Mouse (Mus musculus): ENCODE results near the gene Slc7a15. TPM values are rescaled to one million over a fixed set of nuclear protein-coding genes. Genes with fewer than 3 reads are reported as not detected.

The Slc7a15 gene
- polyA plus RNA-seq, 2 experiments, result not detected

DNA sequence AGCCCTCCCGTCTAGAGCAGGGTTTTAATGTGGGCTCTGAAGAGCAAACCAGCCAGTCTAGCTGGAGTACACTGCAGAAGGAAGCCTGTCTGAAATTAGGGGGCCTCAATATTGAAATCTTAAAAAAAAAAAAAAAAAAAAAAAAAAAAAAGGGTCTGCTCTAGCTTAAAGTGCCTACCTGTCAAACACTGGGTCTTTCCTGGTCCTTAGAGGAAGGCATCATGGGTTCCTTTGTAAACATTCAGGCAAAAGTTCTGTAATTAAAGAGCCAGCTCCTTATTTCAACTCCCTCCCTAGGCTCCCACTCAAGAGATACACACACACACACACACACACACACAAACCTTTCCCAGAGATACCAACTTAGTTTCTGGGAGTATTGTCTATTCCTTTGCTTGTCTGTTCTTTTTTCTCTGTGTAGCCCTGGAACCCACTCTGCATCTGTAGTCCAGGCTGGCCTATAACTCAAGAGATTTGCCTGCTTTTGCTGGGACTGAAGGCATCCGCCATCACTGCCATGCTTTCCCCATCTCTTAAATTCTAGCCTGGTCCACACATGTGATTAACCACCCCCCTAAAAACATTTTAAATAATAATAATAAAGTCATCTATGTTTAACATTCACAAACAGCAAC, 102.1 kb downstream of the Slc7a15 start:
- Histone ChIP-seq H3K4me3 (replicated peaks; ENCODE audit: low read length) (peak overlapping the region; percentile 98), H3K4me1 (ENCODE audit: control insufficient read depth, insufficient read depth, low read length) (peaks cover 31% of the 10 kb centered on the region), H3K27ac (replicated peaks; ENCODE audit: low read depth, low read length) (peak overlapping the region; percentile 79), H3K4me2 (replicated peaks; ENCODE audit: low read depth, low read length, severe bottlenecking) (peak overlapping the region; percentile 60), H3K9ac (ENCODE audit: low read depth, low read length, severe bottlenecking) (peak overlapping the region; percentile 29; the same call in 1 of the 2 replicates), H3K36me3 (ENCODE audit: control insufficient read depth, insufficient read depth, low read length) (no peaks in the 10 kb centered on the region), H3K9me3 (ENCODE audit: control insufficient read depth, low read length) (no peaks in the 10 kb centered on the region), H3K27me3 (ENCODE audit: control insufficient read depth, insufficient read depth, low read length) (no peaks in the 10 kb centered on the region)
- no peak for DNase-seq (ENCODE audit: low spot score)
- ATAC-seq (ENCODE audit: low FRiP score, low read depth), result no peak
- TF ChIP-seq POLR2A (IDR thresholded peaks at IDR 0.05; ENCODE audit: borderline replicate concordance, extremely low read depth, insufficient read depth, insufficient read length), result no peak
- WGBS, result 41% methylated on average over 2 of the region's 2 CpGs

GRCm38 (mm10) chr12:8495881-8496678, 102.8 kb downstream of the Slc7a15 start:
- TF ChIP-seq POLR2A (IDR thresholded peaks at IDR 0.05; ENCODE audit: borderline replicate concordance, extremely low read depth, insufficient read depth, insufficient read length), result no peak
- WGBS, result 15% methylated on average over 15 of the region's 15 CpGs
- H3K9ac ChIP-seq (ENCODE audit: low read depth, low read length, severe bottlenecking), result peak overlapping the region; percentile 29; the same call in 1 of the 2 replicates
- H3K4me3 ChIP-seq (replicated peaks; ENCODE audit: low read length), result peak overlapping the region; percentile 98
- H3K27me3 ChIP-seq (ENCODE audit: control insufficient read depth, insufficient read depth, low read length), result no peaks in the 10 kb centered on the region
- H3K9me3 ChIP-seq (ENCODE audit: control insufficient read depth, low read length), result no peaks in the 10 kb centered on the region
- H3K4me1 ChIP-seq (ENCODE audit: control insufficient read depth, insufficient read depth, low read length), result peaks cover 29% of the 10 kb centered on the region
- H3K36me3 ChIP-seq (ENCODE audit: control insufficient read depth, insufficient read depth, low read length), result no peaks in the 10 kb centered on the region
- no peak for ATAC-seq (ENCODE audit: low FRiP score, low read depth)
- H3K4me2 ChIP-seq (replicated peaks; ENCODE audit: low read depth, low read length, severe bottlenecking), result peak overlapping the region; percentile 60
- DNase-seq (ENCODE audit: low spot score), result peak; percentile 44
- peak overlapping the region; percentile 79 for H3K27ac ChIP-seq (replicated peaks; ENCODE audit: low read depth, low read length)

GRCm38 (mm10) chr12:8494675-8495074, 104.2 kb downstream of the Slc7a15 start:
- ATAC-seq (ENCODE audit: low FRiP score, low read depth), result no peak
- Histone ChIP-seq H3K9ac (ENCODE audit: low read depth, low read length, severe bottlenecking) (no peak overlapping the region), H3K4me2 (replicated peaks; ENCODE audit: low read depth, low read length, severe bottlenecking) (no peak overlapping the region), H3K36me3 (ENCODE audit: control insufficient read depth, insufficient read depth, low read length) (no peaks in the 10 kb centered on the region), H3K4me1 (ENCODE audit: control insufficient read depth, insufficient read depth, low read length) (peaks cover 21% of the 10 kb centered on the region), H3K9me3 (ENCODE audit: control insufficient read depth, low read length) (no peaks in the 10 kb centered on the region), H3K27me3 (ENCODE audit: control insufficient read depth, insufficient read depth, low read length) (no peaks in the 10 kb centered on the region), H3K27ac (replicated peaks; ENCODE audit: low read depth, low read length) (no peak overlapping the region), H3K4me3 (replicated peaks; ENCODE audit: low read length) (no peak overlapping the region)
- no peak for TF ChIP-seq POLR2A (IDR thresholded peaks at IDR 0.05; ENCODE audit: borderline replicate concordance, extremely low read depth, insufficient read depth, insufficient read length)
- DNase-seq (ENCODE audit: low spot score), result no peak
- 83% methylated on average over 3 of the region's 3 CpGs for WGBS

GRCm38 (mm10) chr12:8493386-8493785, 105.5 kb downstream of the Slc7a15 start:
- no peak for TF ChIP-seq POLR2A (IDR thresholded peaks at IDR 0.05; ENCODE audit: borderline replicate concordance, extremely low read depth, insufficient read depth, insufficient read length)
- no peak overlapping the region for H3K4me2 ChIP-seq (replicated peaks; ENCODE audit: low read depth, low read length, severe bottlenecking)
- peaks cover 21% of the 10 kb centered on the region for H3K4me1 ChIP-seq (ENCODE audit: control insufficient read depth, insufficient read depth, low read length)
- no peaks in the 10 kb centered on the region for H3K27me3 ChIP-seq (ENCODE audit: control insufficient read depth, insufficient read depth, low read length)
- no peaks in the 10 kb centered on the region for H3K9me3 ChIP-seq (ENCODE audit: control insufficient read depth, low read length)
- no peak overlapping the region for H3K4me3 ChIP-seq (replicated peaks; ENCODE audit: low read length)
- 70% methylated on average over 3 of the region's 3 CpGs for WGBS
- ATAC-seq (ENCODE audit: low FRiP score, low read depth) (no peak), DNase-seq (ENCODE audit: low spot score) (no peak)
- no peaks in the 10 kb centered on the region for H3K36me3 ChIP-seq (ENCODE audit: control insufficient read depth, insufficient read depth, low read length)
- H3K27ac ChIP-seq (replicated peaks; ENCODE audit: low read depth, low read length), result no peak overlapping the region
- no peak overlapping the region for H3K9ac ChIP-seq (ENCODE audit: low read depth, low read length, severe bottlenecking)

DNA sequence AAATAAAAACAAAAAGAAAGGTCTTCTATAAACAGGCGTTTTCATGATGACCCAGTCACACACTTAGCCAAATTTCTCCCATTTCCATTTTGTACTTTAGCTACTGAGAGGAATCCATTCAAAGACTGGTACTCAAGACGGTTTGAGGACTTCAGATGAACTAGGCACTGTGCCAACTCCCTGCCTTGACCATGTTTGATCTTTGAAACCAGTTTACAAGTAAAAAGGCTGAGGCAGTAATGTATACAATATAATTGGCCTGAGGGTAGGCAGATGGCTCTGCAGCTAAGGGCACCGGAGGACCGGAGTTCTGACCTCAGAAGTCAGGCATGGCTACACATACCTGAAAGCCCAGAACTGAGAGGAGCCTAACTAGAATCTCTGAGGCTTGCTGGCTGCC, 109.8 kb downstream of the Slc7a15 start:
- Histone ChIP-seq H3K9ac (ENCODE audit: low read depth, low read length, severe bottlenecking) (no peak overlapping the region), H3K4me2 (replicated peaks; ENCODE audit: low read depth, low read length, severe bottlenecking) (no peak overlapping the region), H3K36me3 (ENCODE audit: control insufficient read depth, insufficient read depth, low read length) (no peaks in the 10 kb centered on the region), H3K27ac (replicated peaks; ENCODE audit: low read depth, low read length) (no peak overlapping the region), H3K27me3 (ENCODE audit: control insufficient read depth, insufficient read depth, low read length) (no peaks in the 10 kb centered on the region), H3K4me1 (ENCODE audit: control insufficient read depth, insufficient read depth, low read length) (peaks cover 10% of the 10 kb centered on the region; the same call in 1 of the 2 replicates), H3K4me3 (replicated peaks; ENCODE audit: low read length) (no peak overlapping the region), H3K9me3 (ENCODE audit: control insufficient read depth, low read length) (no peaks in the 10 kb centered on the region)
- no peak for DNase-seq (ENCODE audit: low spot score)
- 48% methylated on average over 4 of the region's 4 CpGs for WGBS
- TF ChIP-seq POLR2A (IDR thresholded peaks at IDR 0.05; ENCODE audit: borderline replicate concordance, extremely low read depth, insufficient read depth, insufficient read length), result no peak
- ATAC-seq (ENCODE audit: low FRiP score, low read depth), result no peak
